Mouse (Mus musculus) heart, postnatal 4 days (tissue): ENCODE results near the gene Ncln. TPM values are rescaled to one million over a fixed set of nuclear protein-coding genes. Genes with fewer than 3 reads are reported as not detected.
A peak's percentile ranks its signal among the peaks of the same experiment; 100 is the strongest.

Experiments used
- DNase-seq: peaks from one replicate; pipeline ENCODE4 v3.0.0; 2021
- total RNA-seq, 2 experiments: library from RNA; stranded (reverse); gene quantifications; 2 replicates each; pipeline ENCODE4 v1.2.3; 2021

Gene Ncln
- total RNA-seq, 2 experiments from 2014 or later: 57.1 to 62.3 TPM

DNA sequence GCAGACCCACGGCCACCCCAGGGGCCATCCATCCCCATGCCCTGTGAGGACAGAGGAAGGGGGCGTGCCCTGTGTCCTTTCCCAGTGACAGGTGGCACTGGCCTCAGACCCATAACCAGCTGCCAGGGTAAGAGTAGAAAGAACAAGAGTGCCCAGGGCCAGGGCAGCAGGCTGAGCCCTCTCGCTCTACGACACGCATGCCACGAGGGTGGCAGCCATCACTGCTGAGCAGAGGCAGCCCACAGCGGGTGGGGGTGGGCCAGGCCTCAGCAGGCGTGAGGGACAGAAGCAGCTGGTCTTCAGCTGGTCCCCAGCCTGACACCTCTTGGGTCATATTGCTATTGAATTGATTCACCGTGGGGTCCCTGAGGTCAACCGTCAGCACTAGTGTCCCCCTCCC, 9.7 kb downstream of the Ncln start:
- DNase-seq: no peak

DNA sequence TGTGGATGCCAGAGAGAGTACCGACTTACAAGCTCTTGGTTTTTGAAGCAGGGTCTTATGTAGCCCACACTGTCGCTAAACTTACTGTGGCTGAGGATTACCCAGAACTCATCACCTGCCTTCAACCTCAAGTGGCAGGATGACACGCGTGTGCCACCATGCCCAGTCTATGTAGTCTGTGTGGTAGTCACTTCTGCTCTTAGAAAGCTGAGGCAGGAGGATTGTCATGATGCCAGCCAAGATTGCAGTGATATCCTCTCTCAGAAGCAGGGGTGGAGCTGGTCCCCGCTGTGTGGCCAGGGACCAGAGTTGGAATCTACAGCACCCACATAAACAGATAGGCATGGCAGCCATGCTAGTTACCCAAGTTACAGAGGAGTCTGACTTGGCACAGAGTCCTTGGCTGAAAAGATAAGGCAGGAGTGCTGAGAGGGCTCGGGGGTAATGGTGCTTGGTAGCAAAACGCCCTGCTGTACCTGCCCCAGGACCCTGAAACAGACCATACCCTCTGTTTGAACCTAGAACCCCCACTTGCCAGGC, 10.6 kb downstream of the Ncln start:
- DNase-seq: no peak

GRCm38 (mm10) chr10:81485060-81485449, 11.1 kb downstream of the Ncln start:
- DNase-seq: no peak

- DNase-seq: no peak
Observed at GRCm38 (mm10) chr10:81484441-81485059, 11.6 kb downstream of the Ncln start.

DNA sequence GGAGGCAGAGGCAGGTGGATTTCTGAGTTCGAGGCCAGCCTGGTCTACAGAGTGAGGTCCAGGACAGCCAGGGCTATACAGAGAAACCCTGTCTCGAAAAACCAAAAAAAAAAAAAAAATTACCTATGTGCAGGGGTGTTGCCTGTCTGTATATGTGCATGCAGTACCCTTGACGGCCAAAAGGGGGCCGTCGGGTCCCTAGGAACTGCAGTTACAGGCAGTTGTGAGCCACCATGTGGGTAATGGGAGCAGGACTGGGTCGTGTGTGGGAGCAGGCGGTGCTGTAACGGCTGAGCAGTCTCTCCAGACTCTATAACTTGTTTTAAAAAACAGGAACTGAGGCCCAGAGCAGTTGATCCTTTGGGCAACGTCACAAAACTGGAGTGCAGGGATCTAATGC, 12.2 kb downstream of the Ncln start:
- no peak for DNase-seq

GRCm38 (mm10) chr10:81482533-81482889, 13.7 kb downstream of the Ncln start, which contains the start of gene Celf5:
Gene Celf5, minus strand, starts transcription at chr10:81482709.
- peak; percentile 58 for DNase-seq

- DNase-seq: no peak
Observed at GRCm38 (mm10) chr10:81481605-81482532, 14.3 kb downstream of the Ncln start.

DNA sequence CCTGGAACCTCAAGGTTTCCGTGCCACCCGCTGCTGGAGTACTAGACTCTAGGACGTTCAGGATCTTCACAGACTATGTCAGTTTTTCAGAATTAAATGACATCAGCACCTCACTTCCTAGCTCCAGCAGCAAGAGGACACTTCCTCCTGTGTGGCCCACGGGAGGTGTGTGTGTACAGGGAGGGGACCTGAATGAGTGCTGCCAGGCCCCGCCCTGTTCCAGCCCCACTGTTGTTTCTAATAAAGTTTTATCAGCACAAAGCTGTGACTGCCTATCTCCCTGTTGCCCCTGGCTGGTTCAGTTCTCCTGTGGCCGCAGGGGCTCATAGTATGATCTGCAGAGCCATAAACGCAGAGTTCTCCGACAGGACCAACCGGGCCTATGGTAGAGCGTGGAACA, 21.7 kb downstream of the Ncln start:
- DNase-seq: no peak

DNA sequence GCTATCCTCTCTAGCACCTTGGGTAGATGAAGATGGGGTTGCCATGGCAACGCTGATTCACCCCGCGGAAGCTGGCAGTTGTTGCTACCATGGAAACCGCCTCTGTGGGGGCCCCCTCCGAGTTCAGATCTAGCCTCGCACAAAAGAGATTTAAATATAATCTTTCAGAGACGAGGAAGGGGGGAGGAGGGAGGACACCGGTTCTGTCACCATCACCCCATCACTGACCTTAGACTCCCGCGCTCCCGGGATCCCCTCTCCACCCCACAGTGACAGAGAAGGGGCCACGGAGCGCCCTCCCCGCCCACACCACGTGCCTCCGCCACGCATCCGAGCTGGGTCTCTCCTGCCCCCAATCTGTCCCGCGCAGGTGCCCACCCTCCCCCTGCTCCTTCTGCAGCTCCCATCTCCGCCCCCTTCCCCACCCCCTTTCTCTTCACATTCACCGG, 23.2 kb downstream of the Ncln start:
- no peak for DNase-seq

DNA sequence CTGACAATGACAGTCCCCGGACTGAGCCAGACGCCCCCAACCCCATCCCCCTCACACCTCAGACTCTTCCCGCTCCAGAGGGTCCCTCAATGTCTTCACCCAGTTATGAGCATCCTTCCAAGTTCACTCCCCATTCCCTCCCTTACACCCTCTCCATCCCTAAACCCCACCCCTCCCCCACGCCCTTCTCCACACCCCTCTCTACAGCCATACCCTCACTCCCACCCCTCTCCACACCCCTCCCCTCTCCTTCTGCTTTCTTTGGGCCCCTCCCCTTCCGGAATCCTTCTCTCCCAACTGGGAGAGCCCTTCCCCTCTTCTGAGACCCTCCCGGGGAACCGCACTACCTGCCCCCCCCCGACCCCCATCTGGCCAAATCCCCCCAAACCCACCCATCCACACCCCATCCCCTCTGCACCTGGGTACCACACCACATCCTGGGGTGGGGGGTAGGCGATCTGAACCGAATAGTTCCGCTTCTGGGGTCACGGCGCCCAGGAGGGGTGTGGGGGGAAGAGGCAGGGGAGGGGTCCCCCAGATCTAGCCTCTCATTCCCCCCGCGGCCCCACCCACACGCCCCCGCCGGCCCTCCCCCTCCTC, 23.7 kb downstream of the Ncln start:
- DNase-seq: no peak

GRCm38 (mm10) chr10:81470454-81470853, 25.7 kb downstream of the Ncln start:
- no peak for DNase-seq

- DNase-seq: no peak
Observed at GRCm38 (mm10) chr10:81469253-81469652, 26.9 kb downstream of the Ncln start.

- DNase-seq: no peak
Observed at GRCm38 (mm10) chr10:81467670-81468235, 28.4 kb downstream of the Ncln start.

DNA sequence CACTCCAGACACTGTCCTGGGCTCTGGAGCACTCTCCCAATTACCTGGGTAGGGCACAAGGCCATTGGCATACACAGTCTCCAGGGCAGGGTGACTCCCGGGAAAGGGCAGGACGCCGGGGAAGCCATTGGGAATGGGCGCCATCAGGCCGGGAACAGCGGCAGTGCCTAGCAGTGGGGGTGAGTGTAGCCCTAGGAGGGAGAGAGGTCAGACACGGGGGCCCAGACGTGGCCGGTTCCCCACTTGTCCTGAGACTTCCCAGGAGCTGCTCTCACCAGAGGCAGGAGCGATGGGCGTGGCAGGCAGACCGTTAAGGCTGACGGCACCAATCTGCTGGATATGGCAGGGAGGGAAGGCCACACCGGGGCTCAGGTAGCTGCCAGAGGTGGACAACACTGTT, 29.3 kb downstream of the Ncln start:
- no peak for DNase-seq

- no peak for DNase-seq
Observed at GRCm38 (mm10) chr10:81466066-81466465, 30.1 kb downstream of the Ncln start.

- DNase-seq: no peak
Observed at GRCm38 (mm10) chr10:81465265-81465645, 30.9 kb downstream of the Ncln start.

DNA sequence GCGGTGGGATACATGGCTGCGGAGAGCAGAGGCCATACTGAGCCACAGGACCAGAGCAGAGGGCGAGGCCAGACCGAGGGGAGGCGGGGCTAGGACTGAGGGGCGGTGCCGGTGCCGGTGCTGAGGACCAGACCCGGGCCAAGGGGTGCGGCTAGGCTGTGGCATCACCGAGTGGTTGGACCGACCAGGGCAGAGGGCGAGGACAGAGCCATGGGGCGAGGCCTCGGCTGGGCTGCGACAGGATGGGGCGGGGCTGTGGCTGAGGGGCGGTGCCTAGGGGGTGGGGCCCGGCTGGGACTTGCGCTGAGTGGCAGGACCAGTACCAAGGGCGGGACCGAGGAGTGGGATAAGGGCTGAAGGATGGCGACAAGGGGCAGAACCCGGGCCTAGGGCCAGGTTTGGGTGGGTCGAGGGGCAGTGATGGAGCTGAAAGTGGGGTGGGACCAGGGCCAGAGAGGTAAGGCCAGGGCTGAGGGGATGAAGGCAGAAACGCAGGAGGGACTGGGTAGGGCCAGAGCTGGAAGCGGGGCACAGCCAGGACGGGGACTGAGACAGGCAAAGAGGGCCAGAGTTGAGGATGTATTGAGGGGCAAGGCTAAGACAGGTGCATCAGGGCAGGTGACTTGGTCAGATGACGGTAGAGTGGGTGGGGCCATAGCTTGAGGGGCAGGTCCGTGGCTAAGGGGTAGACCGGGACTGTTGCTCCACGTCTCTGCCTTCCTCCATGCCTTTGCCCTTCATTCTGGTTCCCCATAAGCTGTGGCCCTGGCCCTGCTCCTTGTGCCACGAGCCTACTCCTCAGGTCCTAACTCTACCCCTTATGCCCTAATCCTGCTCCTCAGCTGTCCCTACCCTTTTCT, 31.6 kb downstream of the Ncln start:
- DNase-seq: peak; percentile 44

GRCm38 (mm10) chr10:81463531-81463930, 32.7 kb downstream of the Ncln start:
- DNase-seq: no peak

GRCm38 (mm10) chr10:81462917-81463316, 33.3 kb downstream of the Ncln start:
- DNase-seq: peak; percentile 3

GRCm38 (mm10) chr10:81462415-81462804, 33.8 kb downstream of the Ncln start:
- DNase-seq: peak; percentile 3

GRCm38 (mm10) chr10:81461673-81462414, 34.3 kb downstream of the Ncln start:
- peak; percentile 4 for DNase-seq
